Mouse (Mus musculus) gastrocnemius, postnatal 14 days (tissue): Measurements from ENCODE around the gene Slc19a1. TPM values are rescaled to one million over a fixed set of nuclear protein-coding genes. Genes with fewer than 3 reads are reported as not detected.

Experiments
- DNase-seq: peaks from one replicate; pipeline ENCODE4 v3.0.0; 2021; ENCODE audit warnings: mixed read lengths
- intact Hi-C: fragments of 180-260 bp; cut with DNase I; formaldehyde crosslinking; loops from one replicate; pipeline ENCODE4 v1.15.1; 2025; ENCODE audit warnings: low total_unique reads
- total RNA-seq, 2 experiments: library from RNA; stranded (reverse); gene quantifications; 2 replicates each; pipeline ENCODE4 v1.2.3; 2021

Gene Slc19a1
- total RNA-seq, 2 experiments from 2014 or later = 4.8 to 5.4 TPM

GRCm38 (mm10) chr10:77082921-77083320 lies 50.9 kb downstream of the Slc19a1 start:
- DNase-seq = no peak
- intact Hi-C loops = loop anchor here (5.0 kb wide), 2 partner anchors 44 to 169 kb away; no protein-coding TSS in a partner anchor

GRCm38 (mm10) chr10:77084568-77084967 lies 52.5 kb downstream of the Slc19a1 start:
- intact Hi-C loops = loop anchor here (5.0 kb wide), 2 partner anchors 43 to 168 kb away; no protein-coding TSS in a partner anchor
- DNase-seq = no peak

GRCm38 (mm10) chr10:77089336-77089735 lies 57.3 kb downstream of the Slc19a1 start:
- intact Hi-C loops = no loop called here
- peak; percentile 67 for DNase-seq

GRCm38 (mm10) chr10:77090063-77090462 lies 58.0 kb downstream of the Slc19a1 start:
- no peak for DNase-seq
- intact Hi-C loops = no loop called here

- intact Hi-C loops = no loop called here
- no peak for DNase-seq
Observed at GRCm38 (mm10) chr10:77091538-77092097, 59.6 kb downstream of the Slc19a1 start.

- no peak for DNase-seq
- intact Hi-C loops = no loop called here
Observed at GRCm38 (mm10) chr10:77093817-77094216, 61.8 kb downstream of the Slc19a1 start.

GRCm38 (mm10) chr10:77095666-77096065 lies 63.6 kb downstream of the Slc19a1 start:
- intact Hi-C loops = no loop called here
- DNase-seq = no peak

- no peak for DNase-seq
- intact Hi-C loops = no loop called here
Observed at GRCm38 (mm10) chr10:77097006-77097889, 65.2 kb downstream of the Slc19a1 start.

- intact Hi-C loops = no loop called here
- no peak for DNase-seq
Observed at GRCm38 (mm10) chr10:77097890-77098200, 65.8 kb downstream of the Slc19a1 start.

- DNase-seq = no peak
- intact Hi-C loops = no loop called here
Observed at GRCm38 (mm10) chr10:77098619-77099018, 66.6 kb downstream of the Slc19a1 start.

- intact Hi-C loops = no loop called here
Observed at GRCm38 (mm10) chr10:77099777-77100176, 67.7 kb downstream of the Slc19a1 start.

GRCm38 (mm10) chr10:77103689-77104088 lies 71.6 kb downstream of the Slc19a1 start:
- DNase-seq = no peak
- intact Hi-C loops = no loop called here

More at GRCm38 (mm10) chr10:77099777-77100176, 67.7 kb downstream of the Slc19a1 start:
- no peak for DNase-seq

GRCm38 (mm10) chr10:77104327-77104726 lies 72.3 kb downstream of the Slc19a1 start:
- intact Hi-C loops = no loop called here
- DNase-seq = no peak

- intact Hi-C loops = no loop called here
- DNase-seq = no peak
Observed at GRCm38 (mm10) chr10:77108106-77108505, 76.1 kb downstream of the Slc19a1 start.

- DNase-seq = no peak
- intact Hi-C loops = no loop called here
Observed at GRCm38 (mm10) chr10:77110010-77110409, 78.0 kb downstream of the Slc19a1 start.

Other genes starting within 250 kb of the Slc19a1 start
- 1 to 10 TPM; 3.7 to 5.1 TPM for gene Pcbp3, start 70.4 kb upstream of the Slc19a1 start, total RNA-seq
- 10 to 100 TPM; 20.2 to 24.5 TPM for gene Col18a1, start 134.3 kb downstream of the Slc19a1 start, total RNA-seq
- 10 to 100 TPM; 26.8 to 31.7 TPM for gene Pofut2, start 227.0 kb downstream of the Slc19a1 start, total RNA-seq